Mouse (Mus musculus) urinary bladder, postnatal 36 days (tissue): ENCODE measurements at regions not wholly inside any gene's neighbourhood (a gene's known extent, or its start where the extent isn't known, plus 50 kb on each side); places are given as distances from the start of the nearest gene placed in this dataset.

Source experiments
- DNase-seq, 2 experiments: peaks; one replicate each; pipeline ENCODE4 v3.0.0; 2022; ENCODE audit warnings: low spot score in 2 of 2, mixed read lengths in 1 of 2

DNA sequence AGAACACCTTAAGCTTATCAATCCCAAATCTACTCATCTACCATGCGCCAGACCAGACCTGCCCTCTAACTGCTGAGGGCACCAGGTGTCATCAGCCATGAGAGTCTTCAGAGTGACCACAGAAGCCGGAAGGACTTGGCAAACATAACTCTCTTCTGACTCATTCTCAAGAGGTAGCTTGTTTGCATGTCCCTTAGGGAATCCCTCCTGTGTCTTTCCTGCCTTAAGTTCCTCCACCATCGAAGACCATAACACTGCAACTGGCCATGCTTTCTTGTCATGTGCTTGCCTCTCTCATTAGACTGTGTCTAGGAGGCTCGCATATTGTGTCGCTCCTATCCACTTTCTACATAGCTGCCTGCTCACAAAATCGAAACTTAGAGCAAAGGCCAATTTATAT, 226.1 kb upstream of the Ncam1 start:
- DNase-seq, result no peak

DNA sequence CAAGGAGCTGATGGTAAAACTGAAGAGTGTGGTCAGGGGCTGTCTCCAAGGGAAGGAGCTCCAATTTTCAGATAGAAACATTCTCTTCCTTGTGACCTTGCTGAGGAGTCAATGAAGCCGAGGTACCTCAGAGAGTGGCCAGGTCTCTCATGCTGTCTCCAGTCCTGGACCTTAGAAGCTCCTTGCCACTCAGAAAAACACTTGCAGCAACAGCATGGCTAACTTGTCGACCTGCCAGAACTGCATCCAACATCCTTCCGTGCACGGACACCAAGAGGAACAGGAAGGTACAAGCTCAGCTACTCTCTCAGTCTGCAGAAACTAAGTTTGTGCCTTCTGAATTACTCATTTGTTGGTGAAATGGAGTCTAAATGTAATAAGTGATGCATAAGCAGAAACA, 214.9 kb upstream of the Ncam1 start:
- no peak for DNase-seq

DNA sequence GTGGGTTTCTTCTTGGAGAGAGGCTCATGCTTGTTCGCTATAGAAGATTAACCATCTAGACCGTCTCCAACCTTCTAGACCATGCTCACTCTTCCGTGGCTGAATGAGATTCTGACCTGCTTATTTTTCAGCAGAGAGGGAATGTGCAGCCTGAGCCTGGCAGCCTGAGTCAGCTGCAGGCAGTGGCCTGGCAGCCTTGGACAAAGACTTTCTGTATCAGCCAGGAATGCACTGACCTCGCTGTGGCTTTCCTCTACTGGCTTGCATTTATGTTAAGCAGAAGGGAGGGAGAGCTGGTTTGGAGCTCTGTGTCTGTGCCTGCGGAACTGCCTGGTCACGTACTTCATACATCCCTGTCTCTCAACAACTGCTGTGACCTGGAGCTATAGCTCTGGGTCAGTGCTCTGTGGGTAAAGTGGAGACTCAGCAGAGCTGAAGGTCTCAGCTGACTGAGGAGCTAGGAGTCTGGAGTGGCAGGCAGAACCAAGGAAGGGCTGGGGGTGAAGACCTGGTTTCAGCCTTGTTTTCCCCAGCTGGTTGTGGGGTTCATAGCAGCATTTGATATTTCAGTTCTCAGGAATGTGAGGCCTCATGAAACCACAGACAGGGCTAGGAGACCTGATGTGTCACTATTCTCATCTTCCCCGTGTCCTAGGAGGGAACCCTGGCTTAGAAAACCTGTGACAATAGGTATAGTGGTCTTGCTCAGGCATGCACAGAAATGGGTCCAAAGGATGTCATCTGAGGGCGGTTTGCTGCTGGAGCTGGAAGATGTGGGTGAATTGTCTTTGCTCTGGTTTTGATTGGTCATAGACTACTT, 207.2 kb upstream of the Ncam1 start:
- DNase-seq, result no peak

DNA sequence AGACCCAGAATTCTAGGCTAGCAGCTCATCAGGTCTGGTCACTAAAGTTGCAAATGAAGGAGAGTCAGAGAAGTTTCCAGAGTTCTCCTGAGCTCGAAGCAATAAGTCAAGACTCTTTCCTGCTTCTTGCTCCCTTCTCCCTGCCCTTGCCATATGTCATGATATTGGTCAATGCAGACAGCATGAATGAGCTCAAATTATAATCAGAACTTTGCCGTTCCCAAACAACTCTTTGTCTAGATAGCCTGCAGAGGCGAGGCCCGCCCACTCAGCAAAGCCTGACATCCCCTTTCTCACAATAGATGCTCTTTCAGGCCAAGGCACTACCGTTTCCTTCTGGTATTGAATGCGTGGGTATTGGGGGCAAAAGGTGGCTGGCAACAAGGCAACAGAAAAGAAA, 204.0 kb upstream of the Ncam1 start:
- DNase-seq, result no peak

DNA sequence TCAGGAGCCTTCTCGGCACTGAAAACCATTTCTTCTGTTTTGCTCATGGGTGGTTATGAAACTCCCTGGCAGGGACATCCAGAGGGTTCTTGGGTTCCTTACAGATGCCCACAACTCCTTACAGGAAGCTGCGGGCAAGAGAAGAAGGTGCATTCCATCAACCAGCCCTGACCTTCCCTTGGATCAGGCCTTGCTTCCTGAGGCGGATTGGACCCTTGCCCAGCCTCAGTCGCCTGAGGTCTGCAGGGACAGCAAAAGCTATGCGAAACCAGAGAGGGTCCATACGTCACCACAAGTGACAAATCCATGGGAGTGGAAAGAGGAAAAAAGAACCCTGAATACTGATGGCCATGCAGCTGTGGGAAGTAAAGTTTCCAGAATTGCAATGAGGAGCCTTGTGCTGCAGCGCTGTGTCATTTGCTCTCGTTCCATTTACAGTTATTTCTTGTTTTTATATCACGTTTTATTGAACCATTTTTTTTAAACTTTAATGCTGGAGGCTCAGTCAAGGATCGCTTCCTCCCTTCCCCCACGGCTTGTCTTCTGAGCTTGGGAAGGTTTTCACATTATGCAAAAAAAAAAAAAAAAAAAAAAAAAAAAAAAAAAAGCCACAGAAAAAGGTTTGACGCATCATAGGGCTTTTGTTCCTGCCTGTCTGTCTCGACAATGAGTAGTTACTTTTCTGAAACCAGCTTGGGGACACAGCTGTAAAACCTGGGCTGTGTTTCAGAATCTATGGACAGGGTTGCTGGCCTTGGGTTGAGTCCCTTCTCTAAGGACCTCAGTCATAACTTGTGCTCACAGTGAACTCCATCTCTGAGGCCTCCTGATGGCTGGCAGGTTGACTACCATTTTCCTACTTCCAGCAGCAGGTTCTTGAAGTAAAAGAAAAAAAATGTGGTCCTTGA, 202.0 kb upstream of the Ncam1 start:
- no peak for DNase-seq

DNA sequence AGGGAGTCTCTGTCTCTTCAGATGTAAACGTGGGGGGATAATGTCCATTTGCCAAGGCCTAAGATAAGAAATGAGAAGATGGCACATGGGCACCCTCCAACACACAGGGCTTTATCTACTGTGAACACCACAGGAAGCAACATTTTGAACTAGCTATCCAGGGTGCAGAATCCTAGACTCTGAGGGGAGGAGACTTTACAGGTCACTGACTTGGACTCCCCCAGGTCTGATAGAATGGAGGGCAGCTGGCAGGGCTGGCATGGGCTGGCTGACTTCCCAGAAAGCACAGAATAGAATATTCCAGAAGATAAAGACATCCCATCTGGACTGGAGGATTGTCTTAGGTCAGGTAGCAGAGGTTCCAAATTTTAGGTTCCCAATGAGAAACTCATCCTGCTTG, 201.2 kb upstream of the Ncam1 start:
- no peak for DNase-seq

DNA sequence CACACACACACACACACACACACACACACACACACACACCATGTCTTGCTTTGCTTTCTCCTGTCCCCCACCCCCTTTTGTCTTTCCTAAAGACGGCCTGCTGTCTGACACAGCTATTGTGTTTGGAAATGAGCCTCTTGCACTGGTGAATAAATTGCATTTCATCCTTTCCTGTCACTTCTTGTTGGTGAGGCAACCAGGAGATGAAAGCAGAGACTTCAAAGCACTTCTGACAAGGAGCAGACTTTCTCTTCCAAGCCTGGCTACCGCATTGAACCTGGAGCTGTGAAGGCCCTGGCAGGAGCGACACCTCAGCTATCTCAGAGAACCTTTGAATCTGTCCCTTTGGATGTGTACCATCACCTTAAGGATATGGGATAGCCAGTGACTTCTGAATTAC, 199.4 kb upstream of the Ncam1 start:
- no peak for DNase-seq

DNA sequence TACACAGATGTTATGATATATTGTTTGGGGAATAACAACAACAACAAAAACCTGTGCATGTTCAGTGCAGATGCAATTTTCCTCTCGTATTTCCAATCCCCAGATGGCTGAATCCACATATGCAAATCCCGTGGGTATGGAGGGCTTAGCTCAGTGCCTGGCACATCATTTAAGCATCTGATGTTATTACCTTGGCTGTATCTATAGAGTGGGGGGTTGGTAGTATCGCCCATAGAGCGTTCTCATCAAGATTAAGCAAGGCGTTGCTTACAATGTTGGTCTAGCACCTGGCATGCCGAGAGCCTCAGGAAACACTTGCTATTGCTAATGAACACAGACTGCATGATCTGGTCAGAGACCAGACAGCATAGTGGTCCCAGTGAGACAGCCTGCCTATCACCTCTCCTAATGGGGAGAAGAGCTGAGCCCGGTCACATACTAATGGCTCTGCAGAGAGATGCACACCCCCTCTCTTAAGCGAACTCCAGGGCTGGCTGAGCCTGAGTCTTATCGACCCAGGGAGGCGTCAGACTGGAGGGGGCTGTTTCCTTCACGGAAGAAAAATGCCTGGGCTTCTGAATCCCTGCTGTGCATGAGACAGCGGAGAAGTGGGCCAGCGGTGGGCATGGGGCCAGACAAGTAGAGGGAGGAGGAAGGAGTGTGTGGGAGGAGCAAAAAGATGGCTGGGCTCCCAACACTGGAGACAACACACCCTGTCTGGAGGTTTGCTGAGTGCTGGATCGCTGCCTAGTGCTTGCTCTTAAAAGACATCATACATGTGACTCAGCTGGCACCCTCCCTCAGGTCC, 190.9 kb upstream of the Ncam1 start:
- DNase-seq, result peak; percentile 50 to 87

DNA sequence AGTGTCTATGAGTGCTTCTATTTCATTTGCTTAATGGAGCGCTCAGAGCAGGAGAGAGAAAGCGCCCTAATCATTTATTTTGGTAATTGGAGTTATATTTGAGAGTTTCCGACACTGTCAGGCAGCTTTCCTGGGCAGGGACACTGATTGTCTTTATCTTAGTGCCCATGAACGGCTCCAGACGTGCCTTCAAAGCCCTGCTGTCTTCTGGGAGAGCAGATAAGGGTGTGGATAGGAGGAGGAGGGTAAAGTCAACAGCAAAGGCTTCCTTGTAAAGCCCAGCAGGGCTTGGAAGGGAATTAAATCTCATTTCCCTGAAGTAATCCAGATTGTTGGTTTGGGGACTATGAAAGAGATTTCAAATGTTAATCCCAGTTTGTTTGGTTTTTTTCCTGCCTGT, 189.3 kb upstream of the Ncam1 start:
- no peak for DNase-seq

DNA sequence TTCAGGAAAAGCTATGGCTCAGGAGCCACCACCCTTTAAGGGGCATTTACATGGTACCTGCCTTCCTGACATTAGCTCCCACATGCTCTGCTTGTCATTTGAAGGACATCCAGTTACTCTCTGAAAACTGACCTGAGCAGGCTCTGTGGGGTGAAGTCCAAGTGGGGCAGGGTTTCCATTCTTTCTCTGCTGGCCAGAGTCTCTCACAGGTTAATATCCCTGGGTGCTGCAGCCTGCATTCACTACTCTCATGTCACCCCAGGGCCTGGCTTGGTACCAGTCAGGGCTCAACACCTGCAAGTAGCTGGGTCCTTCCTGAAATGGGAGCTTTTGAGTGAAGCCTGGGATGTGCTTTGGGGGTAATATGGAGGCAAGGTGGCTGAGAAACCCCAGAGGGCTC, 188.8 kb upstream of the Ncam1 start:
- no peak for DNase-seq

DNA sequence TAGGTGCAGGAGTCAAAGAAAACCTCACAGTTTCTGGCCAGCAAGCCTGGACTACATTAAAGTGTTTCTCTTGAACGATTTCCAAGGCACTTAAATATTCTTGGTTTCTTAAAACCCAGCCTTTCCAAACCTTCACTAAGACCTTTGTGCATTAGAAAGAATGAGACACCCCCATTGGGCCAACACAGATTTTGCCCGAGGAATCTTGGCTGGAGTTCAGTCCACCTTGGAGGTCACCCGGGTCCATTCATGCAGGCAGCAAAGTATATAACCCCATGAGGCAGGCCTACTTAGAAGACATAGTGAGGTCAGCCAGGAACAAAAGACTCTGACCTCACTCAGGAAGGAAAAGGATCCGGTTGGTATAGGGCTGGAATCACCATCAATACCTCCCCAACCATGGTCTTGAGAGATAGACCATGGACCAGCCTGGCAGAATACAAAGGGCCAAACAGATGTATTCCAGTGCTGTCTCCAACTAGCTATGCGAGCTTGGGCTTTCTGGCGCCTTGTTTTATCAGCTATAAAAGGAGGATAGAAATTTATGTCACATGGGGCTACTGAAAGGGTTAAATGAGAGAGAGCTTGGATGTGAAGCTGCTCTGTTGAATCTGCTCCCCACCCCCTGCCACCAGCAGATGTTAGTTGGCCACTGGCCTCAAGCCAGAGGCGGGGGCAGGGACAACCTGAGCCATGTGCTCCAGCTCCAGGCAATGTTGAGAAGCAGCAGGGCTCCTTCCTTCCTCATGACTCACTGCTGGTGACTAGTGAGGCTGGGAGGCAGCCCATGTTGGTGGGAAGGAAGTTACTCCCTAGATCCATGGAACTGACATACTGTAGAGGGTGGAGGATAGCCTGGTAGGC, 181.9 kb upstream of the Ncam1 start:
- no peak for DNase-seq

DNA sequence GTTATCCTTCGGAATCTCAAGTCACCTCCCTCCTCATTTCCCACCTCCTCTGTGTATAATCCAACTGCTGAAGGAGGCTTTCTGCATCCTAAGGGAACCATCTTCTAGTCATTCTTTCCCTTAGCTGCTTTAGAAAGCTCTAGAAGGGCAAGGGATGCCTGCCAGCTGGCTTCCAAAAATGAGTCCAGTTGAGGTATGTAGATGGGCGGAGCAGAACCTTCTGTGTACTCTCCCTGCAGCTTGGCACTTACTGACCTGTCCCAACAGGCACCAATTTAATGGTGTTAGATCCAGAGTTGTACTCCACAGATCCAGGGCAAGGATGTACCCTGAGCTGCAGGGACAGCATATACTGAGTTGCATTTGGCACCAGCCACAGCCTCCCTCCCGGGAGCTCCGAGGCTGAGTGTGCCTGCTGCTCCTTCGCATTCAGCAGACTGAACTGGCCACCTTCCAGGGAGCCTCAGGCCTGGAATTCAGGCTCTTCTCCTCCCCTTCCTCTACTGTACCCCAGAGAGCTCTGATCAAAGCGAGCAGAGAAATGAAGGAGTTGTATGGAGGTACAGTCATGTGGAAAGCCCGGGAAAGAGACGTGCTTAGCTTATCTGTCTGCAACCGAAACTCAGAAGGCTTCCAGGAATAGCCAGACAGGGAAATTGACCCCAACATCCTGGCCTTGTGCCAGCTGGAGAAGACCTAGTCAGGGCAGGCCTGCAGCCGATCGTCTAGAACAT, 177.4 kb upstream of the Ncam1 start:
- peak in 1 of 2 experiments; percentile 53 for DNase-seq

DNA sequence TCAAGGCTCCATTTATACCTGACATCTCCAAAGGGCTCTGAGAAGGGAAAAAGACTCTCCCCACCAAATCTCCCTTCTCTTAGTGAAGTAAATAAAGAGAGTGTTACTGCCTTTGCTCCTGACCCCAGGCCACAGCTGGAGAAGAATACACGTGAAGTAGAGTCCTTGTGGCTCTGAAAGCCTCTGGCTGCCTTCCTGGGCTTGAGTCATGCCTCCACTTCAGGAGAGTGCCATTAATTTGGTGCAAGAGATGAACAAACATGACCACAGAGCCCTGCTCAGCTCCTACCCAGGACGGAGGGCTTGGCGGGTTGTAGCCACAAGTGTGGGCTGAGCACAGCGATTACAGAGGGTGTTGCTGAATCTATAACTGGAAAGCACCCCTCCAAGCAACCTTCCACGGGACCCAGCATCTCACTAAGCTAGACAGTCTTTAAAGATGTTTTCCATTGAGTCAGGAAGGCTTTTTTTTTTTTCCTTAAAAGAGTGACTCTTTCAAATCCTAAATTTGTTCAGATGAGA, 175.3 kb upstream of the Ncam1 start:
- no peak for DNase-seq

DNA sequence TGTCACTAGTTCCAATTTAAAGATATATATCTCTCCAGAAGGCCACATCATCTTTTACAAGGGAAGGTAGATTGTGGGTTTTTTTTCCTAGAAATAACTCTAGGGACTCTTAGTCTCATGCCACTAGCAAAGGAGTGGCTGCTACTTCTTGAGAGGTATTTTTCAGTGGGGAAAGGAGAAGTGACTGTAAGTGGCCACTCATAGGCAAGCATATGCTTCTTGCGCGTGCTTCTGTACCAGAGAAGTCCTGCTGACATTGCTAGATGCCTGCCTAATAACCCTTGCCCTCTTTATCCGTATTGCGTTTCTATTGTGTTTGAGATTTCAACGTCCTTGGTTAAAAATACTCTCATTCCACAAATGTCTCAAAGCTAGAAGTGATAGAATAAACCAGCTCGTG, 170.7 kb upstream of the Ncam1 start:
- no peak for DNase-seq

DNA sequence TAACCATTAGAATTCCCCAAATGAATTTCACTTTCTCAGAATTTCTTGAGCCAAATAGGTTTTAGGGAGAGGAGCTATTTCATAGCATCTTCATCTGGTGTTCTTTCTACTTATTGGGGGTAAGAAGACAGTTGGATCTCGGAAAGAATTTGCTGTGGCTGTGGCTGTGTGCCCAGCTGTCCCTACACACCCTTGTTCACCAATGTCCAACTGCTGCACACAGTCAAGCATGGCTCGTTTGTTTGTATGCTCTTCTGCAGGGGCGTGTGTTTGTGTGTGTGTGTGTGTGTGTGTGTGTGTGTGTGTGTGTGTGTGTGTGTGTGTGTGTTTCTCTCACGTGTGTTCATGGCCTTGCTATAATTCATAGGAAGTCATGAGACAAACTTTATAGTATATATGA, 165.9 kb upstream of the Ncam1 start:
- DNase-seq, result no peak

DNA sequence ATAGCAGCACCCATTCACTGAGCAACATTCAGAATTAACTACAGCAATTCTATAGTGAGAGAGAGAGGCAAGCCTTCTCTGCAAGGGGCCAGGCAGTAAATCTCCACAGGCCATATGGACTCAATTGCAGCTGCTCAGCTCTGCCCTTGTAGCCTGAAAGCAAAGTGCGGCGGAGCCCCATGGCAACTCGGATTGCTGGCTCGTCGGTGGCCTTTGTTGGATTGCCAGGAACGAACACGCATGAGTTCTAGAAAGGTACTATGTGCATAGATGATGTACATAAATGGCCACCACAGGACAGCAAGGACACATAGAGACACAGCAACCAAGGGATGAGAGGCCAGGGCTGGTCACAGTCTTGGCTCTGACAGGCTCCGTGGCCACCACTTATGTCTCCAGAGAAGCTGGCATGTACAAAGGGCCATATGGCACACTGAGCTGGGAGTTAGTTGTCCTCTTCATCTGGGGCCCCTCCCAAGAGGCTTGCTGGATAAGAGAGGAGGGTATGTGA, 163.9 kb upstream of the Ncam1 start:
- DNase-seq, result no peak

DNA sequence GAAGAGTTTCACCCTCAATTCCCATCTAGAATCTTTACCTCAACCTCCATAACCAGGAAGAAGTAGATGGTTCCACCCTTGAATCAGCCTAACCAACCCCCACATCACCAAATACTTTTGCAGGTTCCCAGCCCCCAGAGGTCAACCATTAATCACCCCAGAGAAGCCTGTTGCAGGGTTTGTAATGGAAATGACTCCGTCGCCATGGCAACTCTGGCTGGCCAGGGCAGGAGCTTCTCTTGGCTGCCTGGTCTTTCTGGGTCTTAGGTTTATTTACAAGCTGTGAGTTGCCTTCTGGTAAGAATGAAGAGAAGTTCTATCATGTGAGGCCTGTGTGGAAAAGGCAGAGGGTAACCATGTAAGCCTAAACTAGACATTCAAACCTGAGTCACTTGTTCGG, 163.2 kb upstream of the Ncam1 start:
- peak in 1 of 2 experiments; percentile 51 for DNase-seq

DNA sequence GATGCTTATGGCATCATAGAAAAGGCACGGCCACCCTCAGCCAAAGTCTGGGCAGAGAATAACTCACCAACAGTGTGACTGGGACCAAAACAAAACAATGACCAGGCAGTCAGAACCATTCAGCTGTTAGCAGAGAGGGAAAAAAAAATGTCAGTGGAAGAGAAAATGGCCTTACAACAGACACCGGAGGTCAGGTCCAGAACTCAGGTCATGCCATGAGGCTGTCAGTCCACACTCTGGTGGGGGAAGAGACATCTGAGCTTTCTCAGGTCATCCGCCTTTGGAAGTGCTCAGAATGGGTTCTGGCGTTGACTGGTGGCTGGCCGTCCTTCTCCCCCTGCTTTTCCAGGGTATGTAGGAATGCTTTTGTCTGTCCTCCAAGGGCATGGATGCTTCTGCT, 162.6 kb upstream of the Ncam1 start:
- no peak for DNase-seq

DNA sequence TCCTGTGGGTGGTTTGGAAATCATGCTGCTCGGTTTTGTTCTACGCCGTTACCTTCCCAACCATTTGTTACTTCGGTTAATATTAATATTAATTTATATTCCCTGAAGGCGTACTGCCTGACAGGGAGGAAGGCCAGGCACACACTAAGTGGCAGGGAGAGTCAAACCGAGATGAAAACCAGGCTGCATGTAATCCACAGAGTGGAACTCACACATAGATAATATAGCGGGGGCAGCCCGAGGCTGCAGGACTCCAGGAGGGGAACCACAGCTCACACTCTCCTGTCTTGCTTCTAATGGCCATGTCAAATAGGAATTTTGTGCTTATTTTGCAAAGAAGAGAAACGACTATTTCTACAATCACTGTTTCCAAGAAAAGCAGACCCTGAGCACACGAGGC, 161.3 kb upstream of the Ncam1 start:
- DNase-seq, result no peak

DNA sequence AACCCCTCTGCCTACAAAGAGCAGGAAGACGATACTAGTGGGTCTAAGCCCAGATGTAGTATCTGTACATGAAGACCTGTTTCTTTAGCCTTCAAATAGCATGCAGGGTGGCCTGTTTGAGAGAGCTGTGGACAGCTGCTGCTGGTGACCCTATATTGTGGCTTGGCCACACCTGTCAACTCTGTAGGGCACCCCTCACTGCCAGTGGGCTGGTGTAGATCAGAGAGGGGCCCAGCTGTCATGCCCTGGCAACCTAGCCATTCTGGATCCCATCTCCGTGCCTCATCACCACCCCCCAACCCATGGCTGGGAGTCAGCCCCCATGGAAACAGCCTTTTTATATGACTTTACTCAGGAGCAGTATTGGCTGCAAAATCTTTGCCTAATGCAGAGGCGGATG, 160.2 kb upstream of the Ncam1 start:
- no peak for DNase-seq
